Mouse (Mus musculus): Measurements from ENCODE around the gene Mlf1. TPM values are rescaled to one million over a fixed set of nuclear protein-coding genes. Genes with fewer than 3 reads are reported as not detected.

Mlf1 gene
- polyA plus RNA-seq, 1 experiment from 2014 or later = 12.1 TPM

DNA sequence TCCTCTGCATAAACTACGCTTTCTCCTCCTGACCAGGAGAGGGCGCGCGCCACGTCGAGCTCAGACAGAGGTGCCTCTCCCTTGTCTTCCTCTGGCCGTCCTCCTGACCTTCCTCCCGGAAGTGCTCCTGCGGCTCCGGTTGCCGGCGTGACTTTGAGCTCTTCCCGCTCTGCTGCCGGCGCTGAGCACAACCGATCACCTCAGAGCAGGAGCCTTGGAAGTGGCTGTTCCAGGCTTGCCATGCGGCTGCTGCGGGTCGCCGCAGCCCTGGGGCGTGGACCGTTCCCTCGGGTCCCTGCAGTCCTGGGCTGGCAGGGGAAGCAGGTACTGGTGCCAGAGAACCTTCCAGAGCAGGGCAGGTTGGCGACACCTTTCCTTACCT, 56.1 kb downstream of the Mlf1 start, which contains the start of gene Gfm1:
TSS of gene Gfm1 (plus strand) at position 98 of the 382 bp plus-strand sequence.
- H3K4me2 ChIP-seq (replicated peaks; ENCODE audit: low read depth, low read length) = peak within 1 kb of the TSS; percentile 76
- peak; percentile 97 for ATAC-seq (ENCODE audit: low FRiP score, low TSS enrichment)
- H3K36me3 ChIP-seq (ENCODE audit: insufficient read depth, low read length) = peaks cover 25% of the 10 kb centered on the region
- peak within 1 kb of the TSS; percentile 88 for H3K4me3 ChIP-seq (ENCODE audit: low read length)
- H3K27me3 ChIP-seq (ENCODE audit: insufficient read depth, low read length) = no peaks in the 10 kb centered on the region
- H3K9ac ChIP-seq (replicated peaks; ENCODE audit: low read length) = peak within 1 kb of the TSS; percentile 91
- H3K9me3 ChIP-seq (ENCODE audit: low read length) = peaks cover 13% of the 10 kb centered on the region
- H3K27ac ChIP-seq (ENCODE audit: low read length) = peak within 1 kb of the TSS; percentile 8; the same call in 1 of the 2 replicates
- peaks cover 9% of the 10 kb centered on the region for H3K4me1 ChIP-seq (ENCODE audit: insufficient read depth, low read length)
- WGBS = 1% methylated on average over 24 of the region's 24 CpGs

GRCm38 (mm10) chr3:67434011-67434410, 60.1 kb downstream of the Mlf1 start:
- Histone ChIP-seq H3K36me3 (ENCODE audit: insufficient read depth, low read length) (peaks cover 46% of the 10 kb centered on the region), H3K4me1 (ENCODE audit: insufficient read depth, low read length) (peaks cover 9% of the 10 kb centered on the region), H3K27me3 (ENCODE audit: insufficient read depth, low read length) (no peaks in the 10 kb centered on the region), H3K27ac (ENCODE audit: low read length) (no peak overlapping the region), H3K4me3 (ENCODE audit: low read length) (no peak overlapping the region), H3K9ac (replicated peaks; ENCODE audit: low read length) (no peak overlapping the region), H3K4me2 (replicated peaks; ENCODE audit: low read depth, low read length) (no peak overlapping the region), H3K9me3 (ENCODE audit: low read length) (0 out of 2 replicates have a peak, but pooled peaks cover 2% of the 10 kb centered on the region)
- ATAC-seq (ENCODE audit: low FRiP score, low TSS enrichment) = no peak
- 94% methylated on average over 6 of the region's 6 CpGs for WGBS

GRCm38 (mm10) chr3:67447143-67447542, 73.2 kb downstream of the Mlf1 start:
- no peaks in the 10 kb centered on the region for H3K4me1 ChIP-seq (ENCODE audit: insufficient read depth, low read length)
- no peak overlapping the region for H3K4me3 ChIP-seq (ENCODE audit: low read length)
- peaks cover 66% of the 10 kb centered on the region for H3K36me3 ChIP-seq (ENCODE audit: insufficient read depth, low read length)
- H3K27me3 ChIP-seq (ENCODE audit: insufficient read depth, low read length) = no peaks in the 10 kb centered on the region
- no peak overlapping the region for H3K9ac ChIP-seq (replicated peaks; ENCODE audit: low read length)
- no peak for ATAC-seq (ENCODE audit: low FRiP score, low TSS enrichment)
- WGBS = 92% methylated on average over 2 of the region's 2 CpGs
- H3K4me2 ChIP-seq (replicated peaks; ENCODE audit: low read depth, low read length) = no peak overlapping the region
- no peak overlapping the region for H3K27ac ChIP-seq (ENCODE audit: low read length)
- no peaks in the 10 kb centered on the region for H3K9me3 ChIP-seq (ENCODE audit: low read length)

Other genes starting within 250 kb of the Mlf1 start
- gene Gm17402, start 1.1 kb downstream of the Mlf1 start, polyA plus RNA-seq (2015; fragmentation: Nextera tagmentation; extraction: Ambion mirVana) = not detected in 2 replicates
- 63.5 and 66.3 TPM in 2 replicates for gene Gfm1, start 56.0 kb downstream of the Mlf1 start, polyA plus RNA-seq (2015; fragmentation: Nextera tagmentation; extraction: Ambion mirVana)
- 67.2 and 69.6 TPM in 2 replicates for gene Lxn, start 89.8 kb downstream of the Mlf1 start, polyA plus RNA-seq (2015; fragmentation: Nextera tagmentation; extraction: Ambion mirVana)
- gene Rarres1, start 141.4 kb downstream of the Mlf1 start, polyA plus RNA-seq (2015; fragmentation: Nextera tagmentation; extraction: Ambion mirVana) = 3.5 and 4.6 TPM in 2 replicates
- gene Mfsd1, start 208.6 kb downstream of the Mlf1 start, polyA plus RNA-seq (2015; fragmentation: Nextera tagmentation; extraction: Ambion mirVana) = 97.5 and 108 TPM in 2 replicates

Measured in kidney, embryonic 16.5 days (tissue).